Mouse (Mus musculus): ENCODE measurements around the gene Wdr18.

- TF ChIP-seq CTCF (IDR thresholded peaks at IDR 0.05; ENCODE audit: extremely low read depth, insufficient read depth, low read length) (no peak), POLR2A (IDR thresholded peaks at IDR 0.05; ENCODE audit: extremely low read depth, insufficient read depth, low read length) (no peak)
These were observed 16.2 kb downstream of the Wdr18 start for GRCm38 (mm10) chr10:79976071-79976721.

Measured in cortical plate, adult 2 months (tissue).